Mouse (Mus musculus): ENCODE results near the gene Wdr6. TPM values are rescaled to one million over a fixed set of nuclear protein-coding genes. Genes with fewer than 3 reads are reported as not detected.

The Wdr6 gene
- total and polyA plus RNA-seq, 2 experiments from 2014 or later: 283 to 511 TPM

DNA sequence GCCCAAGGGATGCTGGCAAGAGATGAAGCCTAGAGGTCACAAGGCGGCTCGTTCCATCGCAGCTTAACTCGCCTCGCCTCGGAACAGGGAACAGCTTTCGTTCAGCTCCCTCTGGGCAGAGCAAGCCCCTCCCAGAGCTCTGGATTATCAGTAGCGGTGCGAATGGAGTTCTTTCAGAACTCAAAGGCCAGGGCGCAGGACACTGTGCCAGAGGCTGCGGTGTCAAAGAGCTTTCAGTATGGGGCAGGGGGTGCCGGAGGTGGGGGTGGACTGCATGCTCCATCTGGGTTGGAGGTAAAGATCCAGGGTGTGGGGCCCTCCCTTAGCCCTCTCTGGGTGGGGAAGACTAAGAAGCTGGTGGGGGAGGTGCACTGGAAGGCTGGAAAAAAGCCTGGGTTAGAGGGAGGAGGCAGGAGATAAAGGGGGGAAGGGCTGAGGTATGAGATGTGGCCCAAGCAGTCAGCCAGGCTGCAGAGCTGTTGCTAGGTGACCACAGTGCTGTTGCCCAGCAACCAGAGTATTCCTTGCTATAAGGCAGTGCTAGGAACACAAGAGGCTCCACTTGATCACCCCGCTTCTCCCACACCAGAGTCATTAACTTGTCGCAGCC is 9.1 kb upstream of the Wdr6 start:
- peaks cover 4% of the 10 kb centered on the region; the same call in 1 of the 2 replicates for H3K36me3 ChIP-seq (ENCODE audit: insufficient read depth)
- H3K9ac ChIP-seq: peak overlapping the region; percentile 44
- H3K9me3 ChIP-seq (ENCODE audit: low read length): no peaks in the 10 kb centered on the region
- DNase-seq (peak; percentile 91), ATAC-seq (peak; percentile 98)
- H3K4me1 ChIP-seq (ENCODE audit: insufficient read depth): peaks cover 24% of the 10 kb centered on the region
- H3K4me2 ChIP-seq (ENCODE audit: low read depth): peak overlapping the region; percentile 47
- WGBS: 1% methylated on average over 14 of the region's 14 CpGs
- H3K4me3 ChIP-seq (ENCODE audit: low read depth, low read length): peak overlapping the region; percentile 13; the same call in 1 of the 2 replicates
- TF ChIP-seq CTCF (IDR thresholded peaks at IDR 0.05; ENCODE audit: low read depth): no peak
- H3K27me3 ChIP-seq (ENCODE audit: insufficient read depth, low read length): no peaks in the 10 kb centered on the region
- peak overlapping the region; percentile 94 for H3K27ac ChIP-seq (ENCODE audit: low read depth, low read length)

DNA sequence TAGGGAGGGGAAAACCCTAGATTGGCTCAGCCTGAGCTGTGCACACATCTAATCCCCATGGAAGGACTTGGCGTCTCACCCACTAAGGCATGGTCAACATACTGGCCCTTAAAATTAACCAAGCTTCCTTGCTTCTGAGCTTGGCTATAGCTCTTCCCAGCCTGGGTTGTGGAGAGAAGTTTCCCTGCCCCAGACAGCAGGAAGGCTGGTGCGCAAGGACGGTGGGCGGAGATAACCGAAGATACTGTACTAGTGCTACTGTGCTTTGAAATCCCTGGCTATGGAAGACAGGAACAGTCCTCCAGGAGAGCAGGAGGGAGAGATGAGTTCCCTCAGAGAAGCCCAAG is 778 bp upstream of the Wdr6 start:
- TF ChIP-seq CTCF (IDR thresholded peaks at IDR 0.05; ENCODE audit: low read depth): no peak
- Histone ChIP-seq H3K9me3 (ENCODE audit: low read length) (no peaks in the 10 kb centered on the region), H3K27me3 (ENCODE audit: insufficient read depth, low read length) (no peaks in the 10 kb centered on the region), H3K4me2 (ENCODE audit: low read depth) (peak overlapping the region; percentile 73), H3K27ac (ENCODE audit: low read depth, low read length) (peak overlapping the region; percentile 97), H3K36me3 (ENCODE audit: insufficient read depth) (peaks cover 31% of the 10 kb centered on the region), H3K4me3 (ENCODE audit: low read depth, low read length) (peak overlapping the region; percentile 90; the same call in 1 of the 2 replicates), H3K4me1 (ENCODE audit: insufficient read depth) (peaks cover 15% of the 10 kb centered on the region), H3K9ac (peak overlapping the region; percentile 94)
- ATAC-seq (no peak), DNase-seq (no peak)
- WGBS: 66% methylated on average over 5 of the region's 5 CpGs

DNA sequence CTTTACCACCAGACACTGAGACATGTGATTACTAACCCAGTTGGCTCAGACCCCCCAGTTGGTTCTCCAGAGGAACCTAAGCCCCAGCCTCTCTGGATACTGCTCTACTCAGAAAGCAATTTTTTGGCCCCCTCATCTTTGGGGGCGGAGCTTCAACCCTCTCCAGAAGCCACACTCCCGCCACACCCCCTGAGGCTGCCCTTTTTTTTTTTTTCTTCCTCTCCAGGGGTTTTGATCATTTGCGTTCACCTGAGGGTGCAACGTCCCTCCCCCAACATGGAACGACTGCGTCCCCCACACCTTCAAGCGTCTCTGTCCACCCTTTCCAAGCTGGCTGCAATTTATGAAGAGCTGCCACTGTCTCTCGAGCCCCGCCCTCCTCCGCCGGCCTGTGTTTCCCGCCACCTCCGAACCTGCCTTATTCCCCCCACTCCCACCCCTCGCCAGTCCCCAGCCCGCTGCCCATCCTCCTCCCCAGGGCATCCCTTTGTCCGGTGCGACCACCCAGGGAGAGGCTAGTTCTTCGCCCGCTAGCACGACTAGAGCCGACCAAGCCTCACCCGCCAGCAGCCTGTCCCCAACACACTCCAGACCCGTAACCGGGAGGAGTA is 500 bp downstream of the Wdr6 start:
- ATAC-seq (peak; percentile 23; the same call in 1 of the 2 replicates), DNase-seq (peak; percentile 67)
- Histone ChIP-seq H3K9me3 (ENCODE audit: low read length) (no peaks in the 10 kb centered on the region), H3K36me3 (ENCODE audit: insufficient read depth) (peaks cover 37% of the 10 kb centered on the region), H3K27ac (ENCODE audit: low read depth, low read length) (peak overlapping the region; percentile 97), H3K4me2 (ENCODE audit: low read depth) (peak overlapping the region; percentile 73), H3K4me3 (ENCODE audit: low read depth, low read length) (peak overlapping the region; percentile 90), H3K27me3 (ENCODE audit: insufficient read depth, low read length) (no peaks in the 10 kb centered on the region), H3K4me1 (ENCODE audit: insufficient read depth) (peaks cover 15% of the 10 kb centered on the region), H3K9ac (peak overlapping the region; percentile 94)
- WGBS: under 1% methylated on average over 24 of the region's 24 CpGs
- no peak for TF ChIP-seq CTCF (IDR thresholded peaks at IDR 0.05; ENCODE audit: low read depth)

DNA sequence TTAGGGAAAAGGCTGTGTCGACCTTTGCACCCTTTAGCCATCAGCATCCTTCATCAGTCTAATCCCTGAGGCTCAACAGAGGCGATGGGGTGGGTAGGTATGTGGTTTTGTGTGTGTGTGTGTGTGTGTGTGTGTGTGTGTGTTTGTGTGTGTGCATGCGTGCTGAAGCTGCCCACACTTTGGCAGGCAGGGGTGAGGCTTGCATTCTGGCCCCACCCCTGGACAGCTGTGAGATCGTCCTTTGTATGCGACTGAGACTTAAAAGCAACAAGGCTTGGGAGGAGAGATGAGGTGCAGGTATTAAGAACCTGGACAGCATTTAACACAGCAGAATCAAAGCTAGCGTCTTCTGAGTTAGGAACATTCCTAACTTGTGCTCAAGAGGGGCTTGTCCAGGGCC is 1.5 kb downstream of the Wdr6 start:
- Histone ChIP-seq H3K4me1 (ENCODE audit: insufficient read depth) (peaks cover 15% of the 10 kb centered on the region), H3K4me2 (ENCODE audit: low read depth) (peak overlapping the region; percentile 73), H3K9me3 (ENCODE audit: low read length) (no peaks in the 10 kb centered on the region), H3K27me3 (ENCODE audit: insufficient read depth, low read length) (no peaks in the 10 kb centered on the region), H3K36me3 (ENCODE audit: insufficient read depth) (peaks cover 37% of the 10 kb centered on the region), H3K9ac (peak overlapping the region; percentile 94; the same call in 1 of the 2 replicates), H3K4me3 (ENCODE audit: low read depth, low read length) (peak overlapping the region; percentile 90), H3K27ac (ENCODE audit: low read depth, low read length) (0 out of 2 replicates have a peak overlapping the region, but pooled peaks have one; percentile 97)
- no peak for ATAC-seq
- no peak for TF ChIP-seq CTCF (IDR thresholded peaks at IDR 0.05; ENCODE audit: low read depth)
- WGBS: 39% methylated on average over 6 of the region's 6 CpGs
- no peak for DNase-seq

GRCm38 (mm10) chr9:108575321-108576297 is 2.9 kb downstream of the Wdr6 start:
- Histone ChIP-seq H3K9me3 (ENCODE audit: low read length) (no peaks in the 10 kb centered on the region), H3K27ac (ENCODE audit: low read depth, low read length) (no peak overlapping the region), H3K36me3 (ENCODE audit: insufficient read depth) (peaks cover 36% of the 10 kb centered on the region), H3K4me1 (ENCODE audit: insufficient read depth) (peaks cover 16% of the 10 kb centered on the region), H3K4me3 (ENCODE audit: low read depth, low read length) (no peak overlapping the region), H3K27me3 (ENCODE audit: insufficient read depth, low read length) (no peaks in the 10 kb centered on the region), H3K4me2 (ENCODE audit: low read depth) (no peak overlapping the region), H3K9ac (no peak overlapping the region)
- no peak for DNase-seq
- ATAC-seq: no peak
- 89% methylated on average over 37 of the region's 37 CpGs for WGBS
- TF ChIP-seq CTCF (IDR thresholded peaks at IDR 0.05; ENCODE audit: low read depth): no peak

GRCm38 (mm10) chr9:108574921-108575320 is 3.6 kb downstream of the Wdr6 start:
- ATAC-seq: no peak
- no peak overlapping the region for H3K9ac ChIP-seq
- no peaks in the 10 kb centered on the region for H3K27me3 ChIP-seq (ENCODE audit: insufficient read depth, low read length)
- no peak for TF ChIP-seq CTCF (IDR thresholded peaks at IDR 0.05; ENCODE audit: low read depth)
- peaks cover 21% of the 10 kb centered on the region for H3K4me1 ChIP-seq (ENCODE audit: insufficient read depth)
- no peak overlapping the region for H3K27ac ChIP-seq (ENCODE audit: low read depth, low read length)
- peaks cover 36% of the 10 kb centered on the region for H3K36me3 ChIP-seq (ENCODE audit: insufficient read depth)
- no peak overlapping the region for H3K4me2 ChIP-seq (ENCODE audit: low read depth)
- H3K9me3 ChIP-seq (ENCODE audit: low read length): no peaks in the 10 kb centered on the region
- no peak overlapping the region for H3K4me3 ChIP-seq (ENCODE audit: low read depth, low read length)
- 89% methylated on average over 12 of the region's 12 CpGs for WGBS
- DNase-seq: no peak
